Mouse (Mus musculus): ENCODE measurements around the gene Akap7.

GRCm38 (mm10) chr10:25327511-25327910 is 19.8 kb upstream of the Akap7 start:
- TF ChIP-seq EP300 (IDR thresholded peaks at IDR 0.05; ENCODE audit: low read depth in 1 of 2, low read length in 2 of 2), result no peak
- TF ChIP-seq ZMIZ1 (IDR thresholded peaks at IDR 0.05; ENCODE audit: low read depth, low read length), result no peak
- no peak for TF ChIP-seq CTCF (IDR thresholded peaks at IDR 0.05 in 2 of 3, conservative IDR thresholded peaks at IDR 0.05 in 1 of 3; ENCODE audit: control insufficient read depth in 1 of 3, insufficient read depth in 1 of 3, low read depth in 2 of 3, low read length in 3 of 3, poor library complexity in 1 of 3, severe bottlenecking in 1 of 3)
- TF ChIP-seq USF2 (IDR thresholded peaks at IDR 0.05; ENCODE audit: borderline replicate concordance in 1 of 2, insufficient read depth in 1 of 2, low read depth in 1 of 2, low read length in 2 of 2), result no peak
- no peak for TF ChIP-seq POLR2AphosphoS5 (IDR thresholded peaks at IDR 0.05; ENCODE audit: borderline replicate concordance, low read depth, low read length)
- no peak for TF ChIP-seq HCFC1 (IDR thresholded peaks at IDR 0.05; ENCODE audit: low read depth, low read length)
- TF ChIP-seq GATA1 (IDR thresholded peaks at IDR 0.05; ENCODE audit: low read depth, low read length), result no peak
- no peak for TF ChIP-seq SIN3A (IDR thresholded peaks at IDR 0.05; ENCODE audit: low read length)
